Mouse (Mus musculus) midbrain, embryonic 11.5 days (tissue): Measurements from ENCODE around the gene Krt83. TPM values are rescaled to one million over a fixed set of nuclear protein-coding genes. Genes with fewer than 3 reads are reported as not detected.

ENCODE experiments used
- polyA plus RNA-seq: library from polyadenylated mRNA; unstranded; fragments of >200 nt; fragmentation: Nextera tagmentation; extraction: Ambion mirVana; gene quantifications from 2 replicates; pipeline ENCODE4 v1.2.1, GENCODE M21; 2014

Krt83 gene
- polyA plus RNA-seq, 1 experiment from 2014 or later, result not detected

Other genes starting within 250 kb of the Krt83 start
- 1.3 TPM in 2 replicates for gene Nr4a1, start 237.2 kb downstream of the Krt83 start, polyA plus RNA-seq
- gene Atg101, start 207.2 kb downstream of the Krt83 start, polyA plus RNA-seq, result 57.9 and 67.4 TPM in 2 replicates
- 0.33 TPM in 1 of 2 replicates, not detected in the other for gene 6030408B16Rik, start 198.3 kb downstream of the Krt83 start, polyA plus RNA-seq
- not detected in 2 replicates for gene Krt80, start 121.3 kb downstream of the Krt83 start, polyA plus RNA-seq
- gene Krt7, start 80.5 kb downstream of the Krt83 start, polyA plus RNA-seq, result 4.2 and 7.2 TPM in 2 replicates
- gene Krt87, start 52.7 kb downstream of the Krt83 start, polyA plus RNA-seq, result 0.07 and 0.16 TPM in 2 replicates
- gene Krt88, start 43.8 kb downstream of the Krt83 start, polyA plus RNA-seq, result not detected in 2 replicates
- gene Krt81, start 27.8 kb downstream of the Krt83 start, polyA plus RNA-seq, result not detected in 2 replicates
- gene Krt86, start 18.0 kb downstream of the Krt83 start, polyA plus RNA-seq, result not detected in 2 replicates
- gene Gm49425, start 25.7 kb upstream of the Krt83 start, polyA plus RNA-seq, result not detected in 2 replicates
- gene Krt84, start 41.3 kb upstream of the Krt83 start, polyA plus RNA-seq, result not detected in 2 replicates
- not detected in 2 replicates for gene Krt82, start 59.2 kb upstream of the Krt83 start, polyA plus RNA-seq
- gene Krt90, start 71.4 kb upstream of the Krt83 start, polyA plus RNA-seq, result 0.30 and 0.50 TPM in 2 replicates
- not detected in 2 replicates for gene Krt75, start 82.4 kb upstream of the Krt83 start, polyA plus RNA-seq
- gene Gm5414, start 136.7 kb upstream of the Krt83 start, polyA plus RNA-seq, result not detected in 2 replicates
- gene Gm5478, start 155.9 kb upstream of the Krt83 start, polyA plus RNA-seq, result not detected in 2 replicates
- not detected in 2 replicates for gene Krt6b, start 188.8 kb upstream of the Krt83 start, polyA plus RNA-seq
- not detected in 2 replicates for gene Krt6a, start 202.8 kb upstream of the Krt83 start, polyA plus RNA-seq
- gene Krt5, start 221.4 kb upstream of the Krt83 start, polyA plus RNA-seq, result 0.34 and 0.51 TPM in 2 replicates